Mouse (Mus musculus) left cerebral cortex, adult 2 months (tissue): ENCODE measurements around the gene Heatr6. TPM values are rescaled to one million over a fixed set of nuclear protein-coding genes. Genes with fewer than 3 reads are reported as not detected.
A peak's percentile ranks its signal among the peaks of the same experiment; 100 is the strongest.

Experiments
- DNase-seq, 2 experiments: peaks; one replicate each; pipeline ENCODE4 v3.0.0; 2021 to 2022; ENCODE audit warnings: low spot score in 2 of 2, mixed read lengths in 1 of 2; ENCODE audit errors: extremely low spot score in 1 of 2
- H3K27ac ChIP-seq: fragments of 200-600 bp; 2 replicates; pipeline ENCODE4 v1.8.1; 2022
- H3K4me3 ChIP-seq: fragments of 200-600 bp; 2 replicates; pipeline ENCODE4 v1.8.1; 2022
- CTCF ChIP-seq: fragments of 200-600 bp; IDR thresholded peaks from 2 replicates; pipeline ENCODE4 v1.8.1; 2022; ENCODE audit warnings: antibody characterized with exemption, mild to moderate bottlenecking, moderate library complexity
- intact Hi-C: fragments of 180-260 bp; cut with DNase I; formaldehyde crosslinking; loops from one replicate; pipeline ENCODE4 v1.15.1; 2025
- long read RNA-seq, 2 experiments: library from polyadenylated mRNA; stranded (forward); transcript quantifications; one replicate each; pipeline ENCODE4 v2.0.0; 2021; ENCODE audit warnings: borderline mapping rate in 2 of 2
- total RNA-seq, 2 experiments: library from RNA; stranded (reverse); gene quantifications; 2 replicates each; pipeline ENCODE4 v1.2.3; 2021

Heatr6 gene
- total RNA-seq: 10 to 100 TPM; 14.8 to 16.4 TPM
- long read RNA-seq, experiment 1, full-length matches to known transcripts: 12 of 22 reads
- long read RNA-seq, experiment 1, partial matches to known transcripts: 2 of 22 reads
- long read RNA-seq, experiment 1, other reads (novel, unspliced or antisense): 8 of 22 reads
- long read RNA-seq, experiment 2, full-length matches to known transcripts: 9 of 28 reads
- long read RNA-seq, experiment 2, partial matches to known transcripts: 4 of 28 reads
- long read RNA-seq, experiment 2, other reads (novel, unspliced or antisense): 15 of 28 reads

- intact Hi-C loops: no loop called here
- Histone ChIP-seq H3K27ac (peak within 1 kb of the TSS; percentile 94), H3K4me3 (peak within 1 kb of the TSS; percentile 69)
- DNase-seq: peak; percentile 89 to 90
- TF ChIP-seq CTCF: no peak; the same call in 1 of the 2 replicates
Measured at GRCm38 (mm10) chr11:83753581-83754181, at the start of gene Heatr6. TSS of gene Heatr6 (plus strand) at chr11:83753696.

GRCm38 (mm10) chr11:83703705-83704104, 49.8 kb upstream of the Heatr6 start, which contains the start of gene Wfdc17:
TSS of gene Wfdc17 (plus strand) at chr11:83703991.
- no peak within 1 kb of the TSS for H3K27ac ChIP-seq
- no peak for TF ChIP-seq CTCF
- intact Hi-C loops: loop anchor here (1.0 kb wide), 1 partner anchor 16 kb away; no protein-coding TSS in a partner anchor
- no peak within 1 kb of the TSS for H3K4me3 ChIP-seq
- no peak for DNase-seq

DNA sequence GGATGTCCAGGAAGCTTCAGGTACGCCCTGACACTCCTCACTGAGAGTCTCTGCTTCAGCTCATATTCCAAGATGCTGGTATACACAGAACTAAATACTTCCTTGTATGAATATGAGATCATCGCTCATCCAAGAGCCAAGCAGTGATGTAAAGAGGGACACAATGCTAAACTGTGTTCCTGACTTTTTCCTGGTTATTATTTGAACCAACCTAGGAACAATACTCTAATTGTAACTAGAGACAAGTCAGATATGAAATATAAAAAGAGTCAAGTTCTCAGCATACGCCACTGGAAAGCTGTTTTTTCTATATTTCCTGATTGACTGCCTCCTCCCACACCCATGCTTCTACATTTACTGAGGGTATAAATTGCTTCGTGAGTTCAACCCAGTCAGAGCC, 44.8 kb upstream of the Heatr6 start, which contains the start of gene Wfdc18:
Gene Wfdc18 (plus strand): TSS at position 301 of the 400 bp plus-strand sequence.
- no peak within 1 kb of the TSS for H3K4me3 ChIP-seq
- TF ChIP-seq CTCF: no peak
- DNase-seq: no peak
- intact Hi-C loops: no loop called here
- no peak within 1 kb of the TSS for H3K27ac ChIP-seq

DNA sequence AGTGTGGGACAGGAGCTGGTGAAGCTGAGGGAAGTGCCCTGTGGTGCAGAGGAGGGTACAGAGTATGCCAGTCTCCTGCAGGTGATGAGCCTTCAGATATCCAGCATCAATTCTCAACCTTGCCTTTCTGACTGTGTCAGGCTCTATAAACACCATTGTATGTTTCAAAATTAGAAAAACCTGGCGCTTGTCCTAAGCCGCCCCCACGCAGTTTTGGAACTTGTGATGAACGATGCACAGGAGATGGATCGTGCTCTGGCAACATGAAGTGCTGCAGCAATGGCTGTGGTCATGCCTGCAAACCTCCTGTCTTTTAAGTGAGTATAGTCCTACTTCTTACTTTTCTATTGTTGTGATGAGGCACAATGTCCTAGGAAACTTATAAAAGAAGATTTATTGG, 43.8 kb upstream of the Heatr6 start:
- intact Hi-C loops: no loop called here

DNA sequence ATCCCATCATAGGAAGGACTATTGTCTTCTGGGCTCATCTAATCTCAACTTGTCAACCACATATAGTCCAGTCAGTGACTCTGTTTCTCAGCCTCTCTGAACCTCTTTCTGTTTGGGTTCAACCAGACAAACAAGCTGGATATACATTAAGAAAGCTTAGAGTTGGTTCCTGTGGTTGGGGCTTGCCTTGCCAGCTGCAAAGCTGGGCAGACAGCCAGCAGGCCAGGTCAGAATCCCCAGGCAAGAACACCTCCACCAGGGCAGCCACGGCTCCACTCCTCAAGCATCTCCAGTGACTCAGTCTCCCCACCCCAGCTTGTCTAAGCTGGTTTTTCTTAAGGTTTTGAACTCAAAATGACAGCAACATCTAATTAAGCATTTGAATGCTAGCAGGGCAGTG, 40.8 kb upstream of the Heatr6 start:
- no peak for DNase-seq
- intact Hi-C loops: no loop called here
- Histone ChIP-seq H3K4me3 (no peak overlapping the region), H3K27ac (no peak overlapping the region)
- TF ChIP-seq CTCF: no peak

More for the DNA sequence above, 43.8 kb upstream of the Heatr6 start:
- Histone ChIP-seq H3K27ac (no peak overlapping the region), H3K4me3 (no peak overlapping the region)
- peak in 1 of 2 experiments; percentile 29 for DNase-seq
- TF ChIP-seq CTCF: no peak

- intact Hi-C loops: no loop called here
- DNase-seq: no peak
- TF ChIP-seq CTCF: no peak
- Histone ChIP-seq H3K4me3 (no peak overlapping the region), H3K27ac (no peak overlapping the region)
Measured at GRCm38 (mm10) chr11:83713925-83714324, 39.6 kb upstream of the Heatr6 start.

GRCm38 (mm10) chr11:83717042-83717665, 36.3 kb upstream of the Heatr6 start:
- intact Hi-C loops: no loop called here
- Histone ChIP-seq H3K4me3 (no peak overlapping the region), H3K27ac (no peak overlapping the region)
- TF ChIP-seq CTCF: no peak
- no peak for DNase-seq

DNA sequence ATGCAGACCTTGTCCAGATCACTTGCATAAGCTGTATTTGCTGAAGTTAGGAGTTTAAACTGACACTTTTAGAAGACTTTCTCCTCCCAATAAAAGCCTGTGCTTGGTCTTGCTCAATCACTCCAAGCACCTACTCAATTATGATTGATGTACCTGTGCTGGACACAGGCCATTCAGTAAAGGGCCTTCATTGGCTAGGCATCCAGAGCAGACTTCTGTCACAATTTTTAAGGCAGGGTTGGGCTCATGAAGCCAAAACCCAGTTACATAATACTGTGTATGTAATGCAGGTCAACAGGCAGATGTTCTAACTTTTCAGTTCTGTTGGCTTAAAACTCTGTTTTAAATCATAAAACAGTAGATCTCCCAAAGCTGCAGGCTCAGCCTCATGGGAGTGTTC, 32.7 kb upstream of the Heatr6 start:
- H3K27ac ChIP-seq: no peak overlapping the region
- intact Hi-C loops: no loop called here
- DNase-seq: no peak

DNA sequence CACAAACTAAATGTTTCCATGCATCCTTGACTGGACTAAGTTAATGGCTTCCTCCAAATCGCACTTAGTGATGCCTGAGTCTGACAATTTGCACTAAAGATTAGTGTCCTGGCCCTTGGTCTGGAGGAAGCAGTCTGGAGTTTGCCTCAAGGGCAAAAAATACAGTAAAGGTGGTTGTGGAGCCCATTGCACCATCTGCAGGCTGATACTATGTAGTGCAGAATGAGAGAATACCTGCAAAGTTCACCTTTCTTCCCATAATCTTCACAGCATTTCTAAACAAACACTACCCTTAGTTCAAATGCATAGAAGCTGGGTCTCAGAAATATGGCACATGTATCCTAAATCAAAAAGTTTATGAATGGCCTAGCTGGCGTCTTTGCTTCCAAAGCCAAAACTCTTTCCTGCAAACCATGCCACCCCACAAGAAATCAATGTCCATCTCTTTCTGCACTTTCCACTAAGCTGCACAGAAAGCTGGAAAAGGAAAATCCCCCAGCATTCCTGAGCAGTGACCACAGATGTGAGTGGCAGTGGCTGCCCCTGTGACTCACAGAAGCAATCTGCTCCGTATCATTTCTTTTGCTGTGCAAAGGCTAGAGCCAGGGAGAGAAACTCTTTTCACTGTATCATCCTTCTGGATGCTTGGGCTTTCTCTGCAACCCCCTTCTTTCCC, 24.6 kb upstream of the Heatr6 start:
- DNase-seq: no peak
- intact Hi-C loops: no loop called here
- Histone ChIP-seq H3K27ac (no peak overlapping the region), H3K4me3 (no peak overlapping the region)
- TF ChIP-seq CTCF: peak; percentile 56

More for the DNA sequence above, 32.7 kb upstream of the Heatr6 start:
- TF ChIP-seq CTCF: no peak
- H3K4me3 ChIP-seq: no peak overlapping the region

GRCm38 (mm10) chr11:83731116-83731515, 22.4 kb upstream of the Heatr6 start:
- no peak overlapping the region for H3K27ac ChIP-seq
- no peak overlapping the region for H3K4me3 ChIP-seq
- no peak for DNase-seq
- no peak for TF ChIP-seq CTCF
- intact Hi-C loops: no loop called here

GRCm38 (mm10) chr11:83733071-83733640, 20.3 kb upstream of the Heatr6 start:
- DNase-seq: no peak
- H3K4me3 ChIP-seq: no peak overlapping the region
- intact Hi-C loops: no loop called here
- TF ChIP-seq CTCF: no peak
- H3K27ac ChIP-seq: no peak overlapping the region
